Mouse (Mus musculus): ENCODE results near the gene Cox7a2l.

Cox7a2l gene

GRCm38 (mm10) chr17:83526091-83526561, 9.0 kb upstream of the Cox7a2l start:
- peak; percentile 17 for DNase-seq

- peak; percentile 12 for DNase-seq
These were observed 8.5 kb upstream of the Cox7a2l start for GRCm38 (mm10) chr17:83525596-83525995.

DNA sequence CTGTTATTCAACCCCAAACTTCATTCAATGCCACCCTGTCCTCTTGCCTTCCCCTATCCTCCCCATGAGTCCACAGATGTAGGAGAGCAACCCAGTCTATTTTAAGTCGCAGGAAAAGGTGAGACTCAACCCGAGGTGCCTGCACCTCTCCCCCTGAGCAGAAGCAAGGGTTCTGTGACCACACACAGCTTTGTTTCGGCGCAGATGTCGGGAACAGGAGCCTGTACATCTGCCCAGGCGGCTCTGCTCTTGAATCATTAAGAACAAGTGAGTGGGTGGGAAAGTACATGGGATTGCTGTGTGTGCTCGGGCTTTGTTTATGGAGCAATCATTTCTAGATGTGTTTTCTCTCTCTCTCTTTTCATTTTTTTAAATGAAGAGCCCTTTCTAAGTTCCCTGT, 7.6 kb upstream of the Cox7a2l start:
- no peak for DNase-seq

DNA sequence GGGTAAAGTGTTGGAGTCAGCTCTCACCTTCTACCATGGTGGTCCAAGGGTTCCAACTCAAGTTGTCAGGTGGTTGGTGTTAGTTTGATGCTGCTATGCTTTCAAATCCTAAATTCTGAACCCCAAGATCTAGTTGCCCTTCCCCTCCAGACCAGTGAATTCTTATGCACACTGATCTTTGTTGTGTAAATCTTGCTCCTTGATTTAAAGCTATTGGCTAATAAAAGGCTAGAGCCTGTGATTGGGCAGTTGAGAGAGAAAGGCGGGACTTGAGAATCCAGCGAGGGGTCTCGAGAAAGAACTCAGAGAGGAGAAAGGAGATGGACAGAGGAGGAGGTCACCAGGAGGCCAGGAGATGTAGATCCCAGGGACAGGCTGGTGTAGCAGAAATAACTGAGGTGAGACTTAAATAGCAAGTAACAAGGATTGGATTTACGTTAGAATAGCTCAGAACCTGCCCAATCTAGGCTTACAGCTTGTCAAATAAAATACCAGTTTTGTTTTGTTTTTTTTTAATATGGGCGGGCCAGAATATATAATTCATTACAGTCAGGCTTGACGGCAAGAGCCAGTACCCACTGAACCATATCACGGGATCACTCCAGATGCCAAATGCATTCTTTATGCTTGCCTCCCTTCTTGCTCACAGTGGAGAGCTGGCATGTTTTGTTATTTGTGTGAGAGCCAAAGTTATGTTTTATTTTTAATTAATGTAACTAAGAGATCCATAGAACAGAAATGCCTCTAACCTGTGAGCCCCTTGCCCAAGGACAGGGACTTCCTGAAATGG, 5.7 kb upstream of the Cox7a2l start:
- DNase-seq = no peak

GRCm38 (mm10) chr17:83521881-83522280, 4.8 kb upstream of the Cox7a2l start:
- no peak for DNase-seq

DNA sequence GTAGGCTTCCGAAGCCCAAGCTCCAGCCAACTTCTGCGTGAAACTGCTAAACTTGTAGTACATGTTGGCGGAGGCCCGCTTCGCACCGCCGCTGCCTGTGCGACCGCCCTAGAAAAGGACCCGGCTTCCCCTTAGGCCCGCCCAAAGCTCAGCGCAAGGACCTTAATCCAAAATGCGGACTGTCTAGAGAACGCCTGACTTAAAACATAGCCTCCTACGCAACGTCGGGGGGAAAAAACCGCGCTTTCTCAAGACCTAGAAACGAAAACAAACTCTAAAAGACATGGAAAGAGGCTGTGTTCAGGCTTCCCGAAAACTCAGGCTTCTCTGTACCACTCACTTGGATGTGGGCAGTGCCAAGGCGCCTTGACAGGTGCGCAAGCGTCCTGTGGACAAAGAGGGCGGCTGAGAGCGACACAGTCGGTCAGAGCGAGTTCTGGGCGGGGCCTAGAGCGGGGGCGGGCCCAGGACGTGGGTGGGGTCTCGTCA, 2.9 kb downstream of the Cox7a2l start:
- peak; percentile 94 for DNase-seq

GRCm38 (mm10) chr17:83513655-83514212, 3.4 kb downstream of the Cox7a2l start:
- DNase-seq = no peak

DNA sequence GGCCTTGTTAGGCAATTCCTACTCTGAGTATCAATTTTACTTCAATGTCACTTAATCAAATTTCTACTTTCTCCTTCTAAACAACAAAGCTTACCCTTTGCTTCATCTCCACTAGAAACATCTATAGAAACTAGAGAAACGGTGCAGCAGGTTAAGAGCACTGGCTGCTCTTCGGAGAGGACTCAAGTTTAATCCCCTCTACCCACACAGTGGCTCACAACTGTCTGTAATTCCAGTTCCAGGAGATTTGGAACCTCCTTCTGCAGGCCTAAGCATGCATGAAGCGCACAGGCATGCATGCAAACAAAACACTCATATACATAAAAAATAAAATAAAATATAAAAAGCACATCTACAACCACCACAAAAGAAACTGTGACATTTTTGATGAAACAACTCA, 5.0 kb downstream of the Cox7a2l start:
- DNase-seq = no peak

- DNase-seq = no peak
These were observed 13.4 kb downstream of the Cox7a2l start for GRCm38 (mm10) chr17:83503693-83504092.

- DNase-seq = no peak
These were observed 17.4 kb downstream of the Cox7a2l start for GRCm38 (mm10) chr17:83499692-83500091.

GRCm38 (mm10) chr17:83498889-83499288, 18.2 kb downstream of the Cox7a2l start:
- no peak for DNase-seq

DNA sequence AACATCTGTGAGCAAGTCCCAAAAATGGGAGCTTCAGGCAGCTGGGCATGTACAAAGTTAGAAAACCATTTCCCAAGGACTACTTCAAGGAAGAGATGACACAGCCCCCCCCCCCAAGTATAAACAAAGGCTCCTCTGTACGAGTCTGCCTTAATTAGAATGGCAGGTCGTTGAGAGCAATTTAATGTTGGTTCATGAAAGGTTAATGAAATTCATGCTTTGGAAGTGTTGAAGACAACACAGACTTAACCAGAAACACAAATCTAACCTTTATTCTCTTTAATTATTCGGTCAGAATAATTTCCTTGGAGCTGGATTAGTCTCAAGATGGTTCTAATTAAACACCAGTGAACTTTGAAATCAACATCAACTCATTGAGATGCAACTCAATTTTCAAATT, 29.4 kb downstream of the Cox7a2l start:
- DNase-seq = no peak

DNA sequence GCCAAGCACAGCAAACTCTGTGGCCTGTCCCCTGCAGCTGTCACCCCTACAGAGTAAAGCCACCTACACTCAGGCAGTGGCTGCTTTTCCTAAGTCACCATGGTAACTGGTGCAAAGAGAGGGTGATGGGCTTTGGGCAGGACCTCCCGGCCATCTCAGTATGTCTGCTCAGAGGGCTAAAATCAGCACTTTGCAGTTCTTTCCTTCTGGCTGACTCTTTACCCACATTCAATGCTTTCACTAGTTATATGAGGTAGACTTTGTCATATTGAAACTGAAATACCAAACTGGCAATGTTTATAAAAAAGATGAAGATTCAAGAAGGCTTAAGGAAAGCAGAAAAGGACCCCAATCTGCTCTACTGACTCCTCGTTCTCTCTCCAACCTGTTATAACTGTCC, 33.3 kb downstream of the Cox7a2l start:
- DNase-seq = no peak

DNA sequence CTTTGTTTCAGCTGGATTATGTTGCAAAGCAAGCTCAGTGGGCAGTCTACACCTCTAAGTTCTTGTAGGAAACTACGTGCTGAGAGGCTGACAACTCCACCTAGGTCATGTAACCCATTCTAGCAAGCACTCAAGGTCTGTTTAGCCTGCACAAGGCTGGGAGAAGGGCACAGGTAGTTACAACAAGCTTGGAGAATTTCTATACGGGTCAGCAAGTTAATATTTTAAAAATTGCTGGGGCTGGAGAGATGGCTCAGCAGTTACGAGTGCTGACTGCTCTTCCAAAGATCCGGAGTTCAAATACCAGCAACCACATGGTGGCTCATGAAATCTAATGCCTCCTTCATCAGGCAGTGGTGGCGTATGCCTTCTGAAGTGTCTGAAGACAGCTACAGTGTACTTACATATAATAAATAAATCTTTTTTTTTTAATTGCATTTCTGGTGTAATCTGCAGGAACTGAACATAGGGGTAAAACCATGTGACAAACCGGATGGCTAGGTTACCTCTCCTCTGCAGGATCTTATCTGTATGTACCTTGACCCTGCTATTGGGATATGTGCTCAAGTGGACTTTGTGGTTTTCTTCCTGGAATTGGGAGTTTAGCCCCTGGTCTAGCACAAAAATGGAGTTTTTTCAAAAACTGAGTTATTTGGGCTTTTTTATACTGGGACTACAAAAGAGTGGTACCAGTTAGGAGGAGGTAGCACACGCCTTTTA, 34.2 kb downstream of the Cox7a2l start:
- DNase-seq = no peak

- DNase-seq = no peak
These were observed 35.6 kb downstream of the Cox7a2l start for GRCm38 (mm10) chr17:83481551-83481950.

DNA sequence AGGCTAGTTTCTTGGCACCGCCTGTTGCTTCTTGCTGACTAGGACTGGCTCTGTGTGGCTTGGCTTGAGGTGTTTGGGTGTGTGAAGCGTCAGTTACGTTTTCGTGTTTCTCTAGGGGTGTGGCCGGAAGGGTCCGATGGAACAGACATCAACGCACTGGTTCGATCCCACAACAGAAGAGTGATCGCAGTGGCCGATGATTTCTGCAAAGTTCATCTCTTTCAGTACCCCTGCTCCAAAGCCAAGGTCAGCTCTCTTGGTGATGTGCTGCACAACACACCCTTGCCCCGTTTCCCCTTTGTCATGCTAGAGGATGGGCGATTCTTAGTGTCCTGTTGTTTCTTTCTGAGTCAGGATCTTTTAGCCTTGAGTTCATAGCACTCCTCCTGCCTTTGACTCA, 40.0 kb downstream of the Cox7a2l start:
- DNase-seq = no peak

- no peak for DNase-seq
These were observed 47.5 kb downstream of the Cox7a2l start for GRCm38 (mm10) chr17:83469586-83469985.

DNA sequence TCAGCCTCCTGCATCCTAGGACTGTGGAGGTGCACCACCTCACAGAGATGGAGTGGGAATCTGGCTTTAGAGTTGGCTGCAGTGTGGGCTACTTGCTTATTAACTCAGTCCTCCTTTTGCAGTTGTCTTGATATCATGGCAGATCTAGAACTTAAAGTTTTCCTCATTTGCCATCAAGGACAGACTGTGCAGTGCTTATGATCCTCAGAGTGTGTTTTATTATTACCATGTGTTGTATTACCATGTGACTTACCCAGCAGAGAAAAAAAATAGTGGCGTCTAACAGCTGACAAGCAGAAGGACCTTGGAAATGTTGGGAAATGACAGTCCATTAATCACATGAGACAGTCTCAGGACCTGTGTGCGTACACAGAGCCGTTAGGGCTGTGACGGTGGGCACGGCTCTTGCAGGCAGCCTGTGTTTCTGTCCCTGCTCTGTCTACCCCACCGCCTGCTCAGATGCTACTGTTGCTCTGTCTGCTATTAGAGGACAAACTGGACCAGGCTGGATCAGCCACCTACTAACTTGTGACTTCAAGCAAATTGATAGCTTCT, 50.4 kb downstream of the Cox7a2l start:
- DNase-seq = no peak

DNA sequence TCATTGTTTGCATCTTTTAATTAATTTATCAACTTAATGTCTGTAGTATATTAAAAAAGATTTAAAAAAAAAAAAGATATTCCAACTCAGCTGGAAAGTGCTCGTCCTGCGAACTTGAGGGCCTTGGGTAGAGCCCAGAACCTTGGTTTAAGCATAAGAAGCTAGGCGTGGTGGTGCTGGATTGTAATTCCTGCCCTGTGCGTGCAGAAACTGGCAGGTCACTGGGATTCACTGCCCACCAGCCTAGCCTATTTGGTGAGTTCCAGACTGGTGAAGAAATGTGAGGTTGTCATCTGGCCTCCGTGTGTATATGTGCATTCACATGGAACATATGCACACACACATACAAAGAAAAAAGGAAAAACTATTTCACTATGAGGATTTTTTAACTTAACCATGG, 51.2 kb downstream of the Cox7a2l start:
- no peak for DNase-seq

DNA sequence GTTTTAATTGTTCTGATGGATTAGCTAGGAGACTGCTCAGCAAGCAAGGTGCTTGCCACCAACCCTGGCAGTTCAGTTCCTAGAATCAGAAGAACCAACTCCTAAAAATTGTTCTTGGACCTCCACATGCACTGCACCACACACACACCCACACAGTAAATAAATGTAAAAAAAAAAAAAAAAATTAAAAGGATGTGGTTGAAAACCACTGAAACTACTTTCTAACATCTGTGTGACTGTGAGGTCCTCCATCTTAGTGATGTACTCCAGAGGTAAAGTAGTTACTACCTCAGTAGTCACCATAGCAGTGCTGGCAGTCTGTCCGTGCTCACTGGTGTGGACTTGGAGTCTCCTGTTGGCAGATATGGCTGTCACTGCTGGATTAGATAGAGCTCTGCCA, 59.9 kb downstream of the Cox7a2l start:
- no peak for DNase-seq

- DNase-seq = no peak
These were observed 63.5 kb downstream of the Cox7a2l start for GRCm38 (mm10) chr17:83453587-83453986.

- no peak for DNase-seq
These were observed 64.7 kb downstream of the Cox7a2l start for GRCm38 (mm10) chr17:83452451-83452850.
